Mouse (Mus musculus) liver, embryonic 13.5 days (tissue): ENCODE measurements around the gene Ppt2. TPM values are rescaled to one million over a fixed set of nuclear protein-coding genes. Genes with fewer than 3 reads are reported as not detected.

Experiments
- polyA plus RNA-seq: library from polyadenylated mRNA; unstranded; fragments of >200 nt; fragmentation: Nextera tagmentation; extraction: Ambion mirVana; gene quantifications from 2 replicates; pipeline ENCODE4 v1.2.1, GENCODE M21; 2015

Gene Ppt2
- polyA plus RNA-seq, 1 experiment from 2014 or later: 10.4 TPM

Other genes starting within 250 kb of the Ppt2 start
- gene BC051142, start 229.7 kb downstream of the Ppt2 start, polyA plus RNA-seq: 0.21 TPM in 1 of 2 replicates, not detected in the other
- not detected in 2 replicates for gene Btnl4, start 151.2 kb downstream of the Ppt2 start, polyA plus RNA-seq
- gene Btnl6, start 111.2 kb downstream of the Ppt2 start, polyA plus RNA-seq: not detected in 2 replicates
- gene Notch4, start 64.2 kb downstream of the Ppt2 start, polyA plus RNA-seq: 0.43 and 0.55 TPM in 2 replicates
- 8.5 and 8.9 TPM in 2 replicates for gene Gpsm3, start 38.7 kb downstream of the Ppt2 start, polyA plus RNA-seq
- gene Pbx2, start 37.2 kb downstream of the Ppt2 start, polyA plus RNA-seq: 3.8 TPM in 2 replicates
- 0.68 and 0.72 TPM in 2 replicates for gene Ager, start 30.6 kb downstream of the Ppt2 start, polyA plus RNA-seq
- gene Rnf5, start 24.8 kb downstream of the Ppt2 start, polyA plus RNA-seq: 86.1 and 93.6 TPM in 2 replicates
- gene Agpat1, start 24.2 kb downstream of the Ppt2 start, polyA plus RNA-seq: 24.9 and 27.0 TPM in 2 replicates
- 0.30 and 0.34 TPM in 2 replicates for gene Egfl8, start 12.5 kb downstream of the Ppt2 start, polyA plus RNA-seq
- 0.05 and 0.07 TPM in 2 replicates for gene Prrt1, start 1.0 kb upstream of the Ppt2 start, polyA plus RNA-seq
- 5.6 and 5.9 TPM in 2 replicates for gene Fkbpl, start 16.3 kb upstream of the Ppt2 start, polyA plus RNA-seq
- 24.6 and 27.4 TPM in 2 replicates for gene Atf6b, start 18.6 kb upstream of the Ppt2 start, polyA plus RNA-seq
- 0.05 and 0.08 TPM in 2 replicates for gene Tnxb, start 42.0 kb upstream of the Ppt2 start, polyA plus RNA-seq
- 1.2 and 1.4 TPM in 2 replicates for gene C4b, start 115.4 kb upstream of the Ppt2 start, polyA plus RNA-seq
- gene Cyp21a1, start 176.1 kb upstream of the Ppt2 start, polyA plus RNA-seq: not detected in 2 replicates
- gene Stk19, start 208.4 kb upstream of the Ppt2 start, polyA plus RNA-seq: 19.9 and 20.2 TPM in 2 replicates
- 28.6 and 30.9 TPM in 2 replicates for gene Dxo, start 208.5 kb upstream of the Ppt2 start, polyA plus RNA-seq
- 24.0 and 26.1 TPM in 2 replicates for gene Skiv2l, start 221.7 kb upstream of the Ppt2 start, polyA plus RNA-seq
- 60.1 and 65.1 TPM in 2 replicates for gene Nelfe, start 221.9 kb upstream of the Ppt2 start, polyA plus RNA-seq
- 118 and 133 TPM in 2 replicates for gene Cfb, start 234.0 kb upstream of the Ppt2 start, polyA plus RNA-seq